Mouse (Mus musculus) erythroblast, embryonic 14.5 days (primary cell): ENCODE measurements around the gene Atp2b2.

Experiments used
- GATA1 ChIP-seq: IDR thresholded peaks from 2 replicates; pipeline ENCODE4 v1.6.1; 2012; ENCODE audit warnings: low read length, inconsistent platforms, mixed read lengths
- TAL1 ChIP-seq: IDR thresholded peaks from 3 replicates; pipeline ENCODE4 v1.6.1; 2012; ENCODE audit warnings: low read length, inconsistent platforms, mixed read lengths

GRCm38 (mm10) chr6:113920466-113920865 lies 121.9 kb downstream of the Atp2b2 start:
- TF ChIP-seq GATA1 (no peak), TAL1 (no peak)
